Mouse (Mus musculus) ovary, postnatal 14 days (tissue): Measurements from ENCODE around the gene Gm8871.
"Not testable (repeated sequence)": the region's sequence is repeated elsewhere in the genome, so short reads cannot be mapped to it uniquely, and the experiment has no call there.

Source experiments
- DNase-seq: peaks from one replicate; pipeline ENCODE4 v3.0.0; 2022; ENCODE audit warnings: low spot score

The Gm8871 gene

DNA sequence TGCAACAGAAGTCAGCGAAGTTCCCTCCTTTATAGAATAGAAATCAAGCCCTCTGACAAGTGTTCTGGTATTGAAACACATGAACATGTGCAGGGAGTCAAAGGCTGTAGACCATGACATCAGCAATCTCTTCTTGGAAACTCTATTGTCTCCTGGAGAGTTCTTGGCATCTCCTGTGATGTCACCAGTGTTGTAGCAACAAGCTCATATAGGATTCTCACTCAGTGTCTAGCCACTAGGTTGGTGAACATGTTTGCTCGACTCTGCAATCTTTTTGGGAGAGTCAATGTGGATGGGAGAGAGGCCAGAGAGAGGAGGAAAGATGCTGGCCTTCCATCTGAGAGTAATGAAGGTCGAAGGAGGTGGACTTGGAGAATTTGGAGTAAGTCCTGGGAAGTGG is at the start of gene Gm8871, which contains the start of gene Gm8857:
Gene Gm8871, plus strand, starts transcription at position 301 of the 400 bp plus-strand sequence.
Gene Gm8857, plus strand, starts transcription at position 303 of the 400 bp plus-strand sequence.
- not testable (repeated sequence) for DNase-seq

DNA sequence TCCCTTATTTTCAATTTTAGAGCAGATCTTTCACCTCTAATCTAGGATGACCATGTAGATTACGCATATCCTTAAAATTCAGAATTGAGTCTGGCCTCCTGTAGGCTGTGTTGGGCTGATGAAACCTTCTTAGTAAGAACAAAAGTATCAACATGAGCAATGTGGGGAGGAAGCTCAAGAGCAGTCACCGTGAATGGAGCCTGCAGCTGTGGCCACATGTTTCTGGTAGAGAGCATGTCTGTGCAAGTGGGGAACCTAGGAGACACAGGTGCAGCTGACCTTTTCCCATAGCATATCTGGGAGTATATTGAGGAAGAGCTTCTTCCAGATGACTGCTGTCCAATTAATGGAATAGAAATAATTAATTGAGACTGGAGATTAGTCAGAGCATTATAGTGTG is 5.9 kb downstream of the Gm8871 start:
- not testable (repeated sequence) for DNase-seq

DNA sequence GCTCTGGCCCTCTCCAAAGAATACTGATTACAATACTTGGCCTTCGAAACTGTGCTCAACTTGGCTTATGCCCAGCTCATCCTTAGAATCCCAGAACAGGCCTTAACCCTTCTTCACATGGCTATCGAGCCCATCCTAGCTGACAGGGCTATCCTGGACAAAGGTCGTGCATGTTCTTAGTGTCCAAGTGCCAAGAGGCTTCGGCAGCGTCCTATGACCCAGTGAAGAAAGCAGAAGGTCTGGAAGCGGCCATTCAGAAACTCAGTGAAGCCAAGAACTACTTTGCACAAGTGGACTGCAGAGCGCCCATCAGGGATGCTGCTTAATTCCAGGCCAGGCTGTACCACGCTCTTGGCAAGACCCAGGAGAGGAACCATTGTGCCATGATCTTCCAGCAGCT is 10.5 kb downstream of the Gm8871 start:
- not testable (repeated sequence) for DNase-seq
